Mouse (Mus musculus): ENCODE results near the gene Rnf187. TPM values are rescaled to one million over a fixed set of nuclear protein-coding genes. Genes with fewer than 3 reads are reported as not detected.

Rnf187 gene
- polyA plus RNA-seq, 2 experiments = 83.3 to 104 TPM

DNA sequence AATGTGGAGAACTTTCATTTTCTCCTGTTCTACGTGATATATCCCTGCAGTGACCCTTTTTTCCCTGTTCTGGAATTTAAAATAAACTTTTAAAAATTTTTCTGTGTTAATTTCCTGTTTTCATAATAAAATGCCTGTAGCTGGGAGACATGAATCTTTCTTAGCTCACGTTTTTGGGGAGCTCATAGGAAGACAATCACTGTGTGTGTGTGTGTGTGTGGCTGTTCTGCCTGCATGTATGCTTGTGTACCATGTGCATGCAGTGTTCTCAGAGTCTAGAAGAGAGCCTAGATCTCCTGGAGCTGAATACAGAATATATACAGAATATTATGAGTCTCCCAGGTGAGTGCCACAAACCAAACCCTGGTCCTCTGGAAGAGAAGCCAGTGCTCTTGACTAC, 11.7 kb downstream of the Rnf187 start:
- H3K27ac ChIP-seq = no peak overlapping the region; the same call in 1 of the 2 replicates
- H3K27me3 ChIP-seq (ENCODE audit: control insufficient read depth, insufficient read depth, low read length) = no peaks in the 10 kb centered on the region
- H3K4me3 ChIP-seq (ENCODE audit: insufficient read depth in 1 of 2, low read depth in 2 of 2, low read length in 2 of 2) = no peak overlapping the region
- H3K36me3 ChIP-seq (replicated peaks; ENCODE audit: control insufficient read depth, insufficient read depth, low read depth) = peaks cover 29% of the 10 kb centered on the region
- 55% methylated on average over 2 of the region's 2 CpGs for WGBS (ENCODE audit: insufficient replicate concordance)
- H3K9me3 ChIP-seq (ENCODE audit: control insufficient read depth, low read length) = no peaks in the 10 kb centered on the region
- no peak for DNase-seq (ENCODE audit: low read depth in 3 of 3, low spot score in 3 of 3)
- TF ChIP-seq EP300 (IDR thresholded peaks at IDR 0.05; ENCODE audit: low read depth) = no peak
- no peak for TF ChIP-seq CTCF (IDR thresholded peaks at IDR 0.05; ENCODE audit: low read depth)
- H3K4me2 ChIP-seq (ENCODE audit: low read depth) = peak overlapping the region; percentile 64
- H3K9ac ChIP-seq (replicated peaks) = no peak overlapping the region
- no peak for ATAC-seq (ENCODE audit: insufficient read depth)
- H3K4me1 ChIP-seq (replicated peaks; ENCODE audit: control insufficient read depth in 2 of 2, insufficient read depth in 2 of 2, low read length in 1 of 2) = peaks cover 33 to 34% of the 10 kb centered on the region in 2 experiments

DNA sequence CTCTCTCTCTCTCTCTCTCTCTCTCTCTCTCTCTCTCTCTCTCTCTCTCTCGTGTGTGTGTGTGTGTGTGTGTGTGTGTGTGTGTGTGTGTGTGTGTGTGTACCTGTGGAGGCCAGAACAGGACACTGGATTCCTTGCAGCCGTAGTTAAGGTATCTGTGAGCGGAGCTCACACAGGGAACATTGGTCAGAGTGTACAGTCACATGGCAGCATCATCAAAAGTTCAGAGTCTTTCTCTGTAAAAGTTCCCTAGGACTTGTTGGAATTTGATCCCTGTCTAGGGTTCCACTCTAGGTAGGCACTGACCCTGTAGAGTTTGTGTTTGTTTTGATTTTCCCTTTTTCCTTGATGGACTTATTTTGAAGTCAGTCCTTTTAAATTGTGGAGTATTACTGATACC, 12.1 kb downstream of the Rnf187 start:
- Histone ChIP-seq H3K4me2 (ENCODE audit: low read depth) (no peak overlapping the region), H3K4me1 (replicated peaks; ENCODE audit: control insufficient read depth in 2 of 2, insufficient read depth in 2 of 2, low read length in 1 of 2) (peaks cover 33 to 34% of the 10 kb centered on the region in 2 experiments), H3K9ac (replicated peaks) (no peak overlapping the region), H3K27ac (no peak overlapping the region), H3K9me3 (ENCODE audit: control insufficient read depth, low read length) (no peaks in the 10 kb centered on the region), H3K4me3 (ENCODE audit: insufficient read depth in 1 of 2, low read depth in 2 of 2, low read length in 2 of 2) (no peak overlapping the region), H3K36me3 (replicated peaks; ENCODE audit: control insufficient read depth, insufficient read depth, low read depth) (peaks cover 29% of the 10 kb centered on the region), H3K27me3 (ENCODE audit: control insufficient read depth, insufficient read depth, low read length) (no peaks in the 10 kb centered on the region)
- TF ChIP-seq CTCF (IDR thresholded peaks at IDR 0.05; ENCODE audit: low read depth) = no peak
- DNase-seq (ENCODE audit: low read depth in 3 of 3, low spot score in 3 of 3) = no peak
- no peak for ATAC-seq (ENCODE audit: insufficient read depth)
- 87% methylated on average over 2 of the region's 3 CpGs for WGBS (ENCODE audit: insufficient replicate concordance)

DNA sequence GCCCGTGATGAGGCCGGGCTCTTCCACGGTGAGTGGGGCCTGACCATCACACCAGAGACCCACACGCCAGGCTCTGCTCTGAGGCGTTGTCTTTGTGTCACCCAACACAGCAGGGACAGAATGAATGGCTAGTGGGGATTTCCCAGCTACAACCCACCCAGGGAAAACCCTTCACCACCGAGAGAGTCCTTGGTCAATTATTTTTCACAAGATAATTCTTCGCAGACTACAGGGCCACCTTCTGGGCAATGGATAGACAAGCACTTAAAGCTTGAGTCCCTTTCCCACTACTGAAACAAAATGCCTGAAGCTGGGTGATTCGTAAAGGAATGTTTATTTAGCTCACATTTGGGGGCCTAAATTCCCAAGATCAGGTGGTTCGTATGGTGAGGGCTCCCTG, 16.3 kb downstream of the Rnf187 start:
- Histone ChIP-seq H3K9ac (replicated peaks) (no peak overlapping the region), H3K27ac (no peak overlapping the region), H3K27me3 (ENCODE audit: control insufficient read depth, insufficient read depth, low read length) (no peaks in the 10 kb centered on the region), H3K4me2 (ENCODE audit: low read depth) (no peak overlapping the region), H3K4me1 (replicated peaks; ENCODE audit: control insufficient read depth in 2 of 2, insufficient read depth in 2 of 2, low read length in 1 of 2) (peaks cover 21 to 24% of the 10 kb centered on the region in 2 experiments), H3K9me3 (ENCODE audit: control insufficient read depth, low read length) (no peaks in the 10 kb centered on the region), H3K36me3 (replicated peaks; ENCODE audit: control insufficient read depth, insufficient read depth, low read depth) (peaks cover 40% of the 10 kb centered on the region), H3K4me3 (ENCODE audit: insufficient read depth in 1 of 2, low read depth in 2 of 2, low read length in 2 of 2) (no peak overlapping the region)
- no peak for ATAC-seq (ENCODE audit: insufficient read depth)
- no peak for DNase-seq (ENCODE audit: low read depth in 3 of 3, low spot score in 3 of 3)
- TF ChIP-seq CTCF (IDR thresholded peaks at IDR 0.05; ENCODE audit: low read depth) (no peak), EP300 (IDR thresholded peaks at IDR 0.05; ENCODE audit: low read depth) (no peak)
- 81% methylated on average over 9 of the region's 9 CpGs for WGBS (ENCODE audit: insufficient replicate concordance)

DNA sequence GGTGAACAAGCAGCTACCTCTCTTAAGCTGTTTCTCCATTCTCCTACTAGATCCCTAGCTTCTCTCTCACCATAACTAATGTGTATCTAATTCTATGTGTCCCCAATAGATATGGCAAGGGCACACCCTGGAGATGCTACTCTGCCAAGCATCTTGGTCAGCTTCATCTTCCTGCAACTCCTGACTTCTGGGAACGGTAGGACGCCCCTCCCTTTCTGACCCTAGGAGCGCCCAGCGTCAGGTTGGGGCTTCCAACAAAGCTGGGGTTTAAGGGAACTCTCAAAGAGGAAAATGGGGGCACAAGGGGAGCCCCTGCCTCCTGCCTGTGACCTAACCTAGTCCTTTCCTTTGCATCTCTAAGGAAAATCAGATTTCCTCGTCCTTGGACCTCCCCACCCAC, 20.0 kb downstream of the Rnf187 start:
- Histone ChIP-seq H3K4me1 (replicated peaks; ENCODE audit: control insufficient read depth in 2 of 2, insufficient read depth in 2 of 2, low read length in 1 of 2) (peaks cover 47 to 57% of the 10 kb centered on the region in 2 experiments), H3K4me2 (ENCODE audit: low read depth) (peak overlapping the region; percentile 84), H3K4me3 (ENCODE audit: insufficient read depth in 1 of 2, low read depth in 2 of 2, low read length in 2 of 2) (peak overlapping the region; percentile 83 to 90), H3K27me3 (ENCODE audit: control insufficient read depth, insufficient read depth, low read length) (no peaks in the 10 kb centered on the region), H3K27ac (peak overlapping the region; percentile 94), H3K36me3 (replicated peaks; ENCODE audit: control insufficient read depth, insufficient read depth, low read depth) (peaks cover 38% of the 10 kb centered on the region), H3K9ac (replicated peaks) (peak overlapping the region; percentile 98), H3K9me3 (ENCODE audit: control insufficient read depth, low read length) (no peaks in the 10 kb centered on the region)
- ATAC-seq (ENCODE audit: insufficient read depth) (0 out of 2 replicates have a peak, but pooled peaks have one; percentile 19), DNase-seq (ENCODE audit: low read depth in 3 of 3, low spot score in 3 of 3) (no peak)
- no peak for TF ChIP-seq EP300 (IDR thresholded peaks at IDR 0.05; ENCODE audit: low read depth)
- TF ChIP-seq CTCF (IDR thresholded peaks at IDR 0.05; ENCODE audit: low read depth) = no peak
- WGBS (ENCODE audit: insufficient replicate concordance) = 43% methylated on average over 5 of the region's 5 CpGs

DNA sequence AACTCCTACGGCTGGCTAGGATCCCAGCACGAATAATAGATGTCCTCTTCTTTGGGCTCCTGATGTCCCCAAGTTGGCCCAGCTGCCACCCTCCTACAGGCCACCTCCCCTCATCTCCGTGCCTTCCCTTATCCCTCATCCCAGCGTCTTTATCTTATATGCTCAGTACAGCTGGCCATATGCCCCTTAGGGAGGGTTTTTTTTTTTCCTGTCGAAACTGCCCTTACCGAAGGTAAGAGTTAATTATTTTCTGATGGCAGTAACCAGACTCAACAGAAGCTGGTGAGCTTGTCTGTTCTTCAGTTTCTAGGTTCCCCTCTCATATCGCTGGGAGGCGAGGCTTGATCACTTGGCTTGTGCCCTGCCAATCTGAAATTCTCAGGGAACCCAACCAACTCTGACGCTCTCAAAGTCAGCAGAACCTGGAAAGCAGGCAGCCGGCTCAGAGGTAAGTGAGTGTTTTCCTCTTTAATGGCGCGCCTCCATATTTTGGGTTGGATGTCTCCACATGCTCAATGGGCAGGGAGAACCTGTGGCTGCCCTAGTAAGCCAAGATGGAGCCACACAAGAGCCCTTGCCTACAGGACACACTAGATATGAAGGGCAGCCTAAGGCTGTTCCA, 20.9 kb downstream of the Rnf187 start, which contains the start of gene Btnl10:
TSS of gene Btnl10 (plus strand) at position 164 of the 622 bp plus-strand sequence.
- WGBS (ENCODE audit: insufficient replicate concordance) = 29% methylated on average over 12 of the region's 12 CpGs
- H3K4me1 ChIP-seq (replicated peaks; ENCODE audit: control insufficient read depth in 2 of 2, insufficient read depth in 2 of 2, low read length in 1 of 2) = peaks cover 55 to 66% of the 10 kb centered on the region in 2 experiments
- DNase-seq (ENCODE audit: low read depth in 3 of 3, low spot score in 3 of 3) (peak; percentile 75 to 77 (median 77)), ATAC-seq (ENCODE audit: insufficient read depth) (peak; percentile 80)
- H3K4me3 ChIP-seq (ENCODE audit: insufficient read depth in 1 of 2, low read depth in 2 of 2, low read length in 2 of 2) = peak within 1 kb of the TSS; percentile 83 to 90
- H3K9me3 ChIP-seq (ENCODE audit: control insufficient read depth, low read length) = no peaks in the 10 kb centered on the region
- peak within 1 kb of the TSS; percentile 94 for H3K27ac ChIP-seq
- peak within 1 kb of the TSS; percentile 84 for H3K4me2 ChIP-seq (ENCODE audit: low read depth)
- no peaks in the 10 kb centered on the region for H3K27me3 ChIP-seq (ENCODE audit: control insufficient read depth, insufficient read depth, low read length)
- peak within 1 kb of the TSS; percentile 98 for H3K9ac ChIP-seq (replicated peaks)
- TF ChIP-seq CTCF (IDR thresholded peaks at IDR 0.05; ENCODE audit: low read depth) (no peak), EP300 (IDR thresholded peaks at IDR 0.05; ENCODE audit: low read depth) (peak; percentile 87)
- peaks cover 29% of the 10 kb centered on the region for H3K36me3 ChIP-seq (replicated peaks; ENCODE audit: control insufficient read depth, insufficient read depth, low read depth)

All from liver, embryonic 14.5 days (tissue).